Mouse (Mus musculus) heart, postnatal 36 days (tissue): ENCODE measurements around the gene Smtnl2. TPM values are rescaled to one million over a fixed set of nuclear protein-coding genes. Genes with fewer than 3 reads are reported as not detected.
"Not testable (repeated sequence)": the region's sequence is repeated elsewhere in the genome, so short reads cannot be mapped to it uniquely, and the experiment has no call there.

Source experiments
- DNase-seq, 2 experiments: peaks; one replicate each; pipeline ENCODE4 v3.0.0; 2021 to 2022
- intact Hi-C: fragments of 180-260 bp; cut with DNase I; formaldehyde crosslinking; loops from one replicate; pipeline ENCODE4 v1.15.1; 2025
- total RNA-seq, 2 experiments: library from RNA; stranded (reverse); gene quantifications; 2 replicates each; pipeline ENCODE4 v1.2.3; 2021

The Smtnl2 gene
- total RNA-seq, 2 experiments from 2014 or later = 18.2 to 19.5 TPM

GRCm38 (mm10) chr11:72367934-72368674 lies 43.4 kb downstream of the Smtnl2 start:
- intact Hi-C loops = no loop called here
- DNase-seq = no peak

GRCm38 (mm10) chr11:72366126-72366525 lies 45.4 kb downstream of the Smtnl2 start:
- intact Hi-C loops = no loop called here
- DNase-seq = no peak

GRCm38 (mm10) chr11:72364526-72364925 lies 47.0 kb downstream of the Smtnl2 start:
- no peak for DNase-seq
- intact Hi-C loops = no loop called here

GRCm38 (mm10) chr11:72363523-72364240 lies 47.8 kb downstream of the Smtnl2 start:
- no peak for DNase-seq
- intact Hi-C loops = no loop called here

GRCm38 (mm10) chr11:72362347-72362741 lies 49.2 kb downstream of the Smtnl2 start, which contains the start of gene Tekt1:
TSS of gene Tekt1 (minus strand) at chr11:72362442.
- DNase-seq = no peak
- intact Hi-C loops = no loop called here

- intact Hi-C loops = no loop called here
- peak; percentile 38 to 41 for DNase-seq
These were observed 49.8 kb downstream of the Smtnl2 start for GRCm38 (mm10) chr11:72361385-72362346.

- intact Hi-C loops = loop anchor here (1.0 to 10.0 kb wide), 3 partner anchors 73 to 380 kb away; no protein-coding TSS in a partner anchor
- peak; percentile 80 to 87 for DNase-seq
These were observed 56.4 kb downstream of the Smtnl2 start for GRCm38 (mm10) chr11:72354971-72355728.

- DNase-seq = no peak
- intact Hi-C loops = loop anchor here (10.0 kb wide), 1 partner anchor 382 kb away; no protein-coding TSS in a partner anchor
These were observed 58.3 kb downstream of the Smtnl2 start for GRCm38 (mm10) chr11:72353186-72353585.

- no peak for DNase-seq
- intact Hi-C loops = loop anchor here (10.0 kb wide), 1 partner anchor 383 kb away; no protein-coding TSS in a partner anchor
These were observed 59.2 kb downstream of the Smtnl2 start for GRCm38 (mm10) chr11:72352272-72352671.

- intact Hi-C loops = loop anchor here (10.0 kb wide), 1 partner anchor 385 kb away; no protein-coding TSS in a partner anchor
- no peak for DNase-seq
These were observed 61.9 kb downstream of the Smtnl2 start for GRCm38 (mm10) chr11:72349652-72350051.

- intact Hi-C loops = no loop called here
- no peak for DNase-seq
These were observed 62.5 kb downstream of the Smtnl2 start for GRCm38 (mm10) chr11:72349016-72349415.

- DNase-seq = no peak
- intact Hi-C loops = no loop called here
These were observed 63.0 kb downstream of the Smtnl2 start for GRCm38 (mm10) chr11:72348563-72348962.

GRCm38 (mm10) chr11:72344486-72344885 lies 67.0 kb downstream of the Smtnl2 start:
- intact Hi-C loops = loop anchor here (5.0 kb wide), 2 partner anchors 122 to 158 kb away; no protein-coding TSS in a partner anchor

GRCm38 (mm10) chr11:72343904-72344303 lies 67.6 kb downstream of the Smtnl2 start:
- peak; percentile 22 to 59 for DNase-seq
- intact Hi-C loops = loop anchor here (2.0 to 5.0 kb wide), 3 partner anchors 122 to 219 kb away; no protein-coding TSS in a partner anchor

More at GRCm38 (mm10) chr11:72344486-72344885, 67.0 kb downstream of the Smtnl2 start:
- no peak for DNase-seq

GRCm38 (mm10) chr11:72343238-72343625 lies 68.3 kb downstream of the Smtnl2 start:
- intact Hi-C loops = loop anchor here (2.0 to 5.0 kb wide), 3 partner anchors 121 to 220 kb away; no protein-coding TSS in a partner anchor
- not testable (repeated sequence) for DNase-seq

GRCm38 (mm10) chr11:72342549-72343237 lies 68.8 kb downstream of the Smtnl2 start:
- DNase-seq = peak; percentile 55 to 58
- intact Hi-C loops = loop anchor here (1.0 to 5.0 kb wide), 4 partner anchors 87 to 220 kb away; no protein-coding TSS in a partner anchor

GRCm38 (mm10) chr11:72339716-72340115 lies 71.8 kb downstream of the Smtnl2 start:
- DNase-seq = no peak
- intact Hi-C loops = loop anchor here (5.0 kb wide), 2 partner anchors 117 to 163 kb away; no protein-coding TSS in a partner anchor
